Mouse (Mus musculus) A20 (cell line): ENCODE results near the gene Klf1.

Experiments
- DNase-seq: peaks from one replicate; pipeline ENCODE4 v3.0.0-alpha.2; 2011; ENCODE audit warnings: low read depth, low spot score

Gene Klf1

DNA sequence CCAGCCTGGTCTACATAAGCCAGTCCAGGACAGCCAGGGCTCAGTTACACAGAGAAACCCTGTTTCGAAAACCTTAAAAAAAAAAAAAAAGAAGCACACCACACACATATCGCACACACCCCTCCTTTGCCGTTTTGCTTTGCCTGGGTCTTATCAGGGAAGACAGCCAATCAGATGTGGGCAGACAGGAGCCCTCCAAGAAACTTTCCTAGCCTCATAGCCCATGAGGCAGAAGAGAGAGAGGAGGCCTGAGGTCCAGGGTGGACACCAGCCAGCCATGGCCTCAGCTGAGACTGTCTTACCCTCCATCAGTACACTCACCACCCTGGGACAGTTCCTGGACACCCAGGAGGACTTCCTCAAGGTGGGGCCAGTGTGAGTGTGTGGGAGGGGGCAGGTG is at the start of gene Klf1:
Gene Klf1 (plus strand): TSS at position 177 of the 400 bp plus-strand sequence.
- no peak for DNase-seq

DNA sequence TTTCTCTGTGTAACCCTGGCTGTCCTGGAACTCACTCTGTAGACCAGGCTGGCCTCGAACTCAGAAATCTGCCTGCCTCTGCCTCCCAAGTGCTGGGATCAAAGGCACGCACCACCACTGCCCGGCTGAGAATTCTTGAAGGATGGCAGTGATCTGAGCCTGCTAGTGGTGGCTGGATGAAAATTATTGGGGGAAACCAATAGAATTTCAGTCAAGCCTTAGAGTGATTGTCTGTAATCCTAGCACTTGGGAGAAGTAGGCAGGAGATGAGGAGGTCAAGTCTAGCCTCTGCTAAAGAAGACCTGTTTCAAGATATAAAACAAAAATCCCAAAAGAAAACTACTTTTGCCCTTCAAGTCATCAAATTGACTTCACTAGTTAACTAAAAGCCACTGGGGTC is 45.3 kb upstream of the Klf1 start:
- no peak for DNase-seq

DNA sequence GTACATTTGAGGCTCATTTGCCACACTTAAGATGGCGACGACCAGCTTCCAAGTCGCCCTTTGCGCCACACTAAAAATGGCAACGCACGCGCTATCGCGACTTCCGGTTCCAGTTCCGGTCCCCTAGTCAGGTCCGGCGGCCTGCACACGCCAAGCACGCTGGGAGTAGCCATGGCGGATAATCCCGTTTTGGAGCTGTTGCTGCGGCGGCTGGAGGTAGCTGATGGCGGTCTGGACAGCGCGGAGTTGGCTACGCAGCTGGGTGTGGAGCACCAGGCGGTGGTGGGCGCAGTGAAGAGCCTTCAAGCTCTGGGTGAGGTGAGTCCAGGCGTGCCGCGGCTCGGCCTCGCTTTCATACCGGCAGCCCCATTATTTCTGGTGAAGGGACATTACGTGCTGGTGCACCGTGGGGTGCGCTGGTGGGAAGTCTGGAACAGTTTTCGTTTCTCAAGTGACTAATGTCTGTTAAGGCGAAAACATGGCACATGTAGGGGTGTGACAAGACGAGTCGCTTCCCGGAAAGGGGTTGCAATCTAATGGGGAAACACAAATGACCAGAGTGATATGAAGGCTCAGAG is 44.8 kb upstream of the Klf1 start, which contains the start of gene Farsa:
Gene Farsa (plus strand): TSS at position 126 of the 578 bp plus-strand sequence.
- DNase-seq: peak; percentile 95

DNA sequence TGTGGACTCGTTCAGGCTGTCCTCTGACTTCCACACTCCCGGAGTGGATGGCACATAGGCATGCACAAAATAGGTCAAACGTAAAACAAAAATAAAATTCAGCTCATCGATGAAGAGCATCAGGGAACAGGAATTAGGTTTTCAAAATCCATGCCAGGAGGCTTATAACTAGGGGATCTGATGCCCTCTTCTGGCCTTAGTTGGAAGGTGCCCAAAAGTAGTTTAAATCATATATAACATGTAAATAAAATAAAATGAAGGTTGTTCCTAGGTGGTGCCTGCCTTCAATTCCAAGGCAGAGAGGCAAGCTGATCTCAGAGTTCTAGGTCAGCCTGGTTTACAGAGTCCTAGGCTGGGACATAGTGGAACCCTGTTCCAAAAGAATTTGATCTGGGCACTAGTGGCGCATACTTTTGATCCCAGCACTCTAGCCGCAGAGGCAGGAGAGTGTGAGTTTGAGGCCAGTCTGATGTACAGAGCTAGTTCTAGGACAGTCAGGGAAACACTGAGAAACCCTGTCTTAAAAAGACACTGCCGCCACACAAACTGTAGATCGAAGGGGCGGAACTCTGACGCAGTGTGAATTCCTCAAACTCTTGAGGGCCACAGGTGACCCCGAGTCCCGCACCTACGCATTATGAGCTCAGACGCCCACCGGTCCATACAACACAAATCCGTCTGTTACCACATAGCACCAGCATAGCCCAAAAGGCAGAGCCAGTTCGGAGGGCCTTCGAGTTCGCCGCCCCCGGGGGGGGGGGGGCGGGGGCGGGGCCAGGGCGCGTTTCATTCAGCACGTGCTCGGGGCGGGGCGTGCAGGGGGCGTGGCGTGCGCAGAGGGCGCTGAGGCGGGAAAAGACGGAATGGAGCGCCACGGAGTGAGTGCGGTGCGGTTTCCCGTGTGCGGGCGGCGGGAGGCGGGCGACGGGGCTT is 30.1 kb upstream of the Klf1 start, which contains the start of gene Syce2:
Gene Syce2 (plus strand): TSS at position 736 of the 933 bp plus-strand sequence.
- peak; percentile 90 for DNase-seq

DNA sequence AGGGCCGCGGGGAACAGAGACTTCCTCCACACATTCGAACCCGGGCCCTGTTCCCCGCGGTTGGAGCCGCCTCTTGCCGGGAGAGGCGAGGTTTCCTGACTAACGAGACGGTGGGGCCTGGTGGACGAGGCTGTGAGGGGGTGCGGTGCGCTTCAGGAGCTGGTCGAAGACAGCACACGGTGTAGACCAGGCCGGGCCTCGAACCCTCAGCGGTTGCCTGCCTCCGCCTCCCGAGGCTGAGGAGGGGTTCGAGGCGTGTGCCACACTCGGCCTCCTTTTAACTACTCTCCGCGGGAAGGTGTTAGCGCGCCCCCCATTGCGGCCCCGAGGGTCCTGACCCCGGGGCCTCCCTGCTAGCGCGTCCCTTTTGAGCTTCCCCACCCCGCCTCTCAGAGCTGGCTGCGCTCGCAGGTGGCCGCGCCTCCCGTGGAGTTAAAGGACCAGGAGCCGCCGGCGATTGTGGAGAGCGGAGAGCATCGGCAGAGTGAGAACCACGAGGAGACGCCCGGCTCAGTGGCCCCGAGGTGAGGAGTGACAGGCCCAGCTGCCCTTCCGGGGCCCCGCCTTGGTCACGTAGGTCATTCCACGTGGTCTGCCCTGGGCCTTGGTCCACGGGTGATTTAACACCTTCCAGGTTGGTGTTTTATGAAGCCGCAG is 29.3 kb upstream of the Klf1 start:
- no peak for DNase-seq

DNA sequence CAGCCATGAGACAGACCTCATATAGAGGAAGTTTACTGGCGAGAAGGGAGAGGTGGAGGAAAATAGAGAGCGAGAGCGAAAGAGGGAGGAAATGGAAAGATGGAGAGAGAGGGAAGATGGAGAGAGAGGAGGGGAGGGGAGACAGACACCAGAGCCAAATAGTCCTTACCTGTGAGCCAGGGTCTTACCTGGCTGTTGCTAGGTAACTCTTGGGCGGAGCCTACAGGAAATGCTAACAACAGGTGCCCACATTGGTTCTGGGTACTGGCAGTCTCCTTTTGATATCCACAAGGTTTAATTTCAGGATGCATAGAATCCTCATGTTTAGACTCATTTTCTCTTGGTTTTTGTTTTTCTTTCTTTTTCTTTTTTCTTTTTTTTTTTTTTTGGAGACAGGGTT is 28.7 kb upstream of the Klf1 start:
- DNase-seq: peak; percentile 14

DNA sequence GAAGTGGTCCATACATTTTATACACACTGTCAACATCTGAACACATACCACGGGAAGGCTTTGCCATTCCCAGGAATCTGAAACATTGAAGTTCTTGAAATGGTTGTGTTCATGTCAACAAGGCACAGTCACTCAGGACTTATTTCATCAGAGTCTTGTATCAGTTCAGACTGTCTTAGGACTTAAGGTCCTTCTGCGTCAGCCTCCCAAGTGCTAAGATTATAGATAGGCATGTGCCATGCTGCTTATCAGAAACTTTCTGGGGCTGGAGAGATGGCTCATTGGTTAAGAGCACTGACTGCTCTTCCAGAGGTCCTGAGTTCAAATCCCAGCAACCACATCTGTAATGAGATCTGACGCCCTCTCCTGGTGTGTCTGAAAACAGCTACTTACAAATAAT is 27.4 kb upstream of the Klf1 start:
- DNase-seq: no peak

DNA sequence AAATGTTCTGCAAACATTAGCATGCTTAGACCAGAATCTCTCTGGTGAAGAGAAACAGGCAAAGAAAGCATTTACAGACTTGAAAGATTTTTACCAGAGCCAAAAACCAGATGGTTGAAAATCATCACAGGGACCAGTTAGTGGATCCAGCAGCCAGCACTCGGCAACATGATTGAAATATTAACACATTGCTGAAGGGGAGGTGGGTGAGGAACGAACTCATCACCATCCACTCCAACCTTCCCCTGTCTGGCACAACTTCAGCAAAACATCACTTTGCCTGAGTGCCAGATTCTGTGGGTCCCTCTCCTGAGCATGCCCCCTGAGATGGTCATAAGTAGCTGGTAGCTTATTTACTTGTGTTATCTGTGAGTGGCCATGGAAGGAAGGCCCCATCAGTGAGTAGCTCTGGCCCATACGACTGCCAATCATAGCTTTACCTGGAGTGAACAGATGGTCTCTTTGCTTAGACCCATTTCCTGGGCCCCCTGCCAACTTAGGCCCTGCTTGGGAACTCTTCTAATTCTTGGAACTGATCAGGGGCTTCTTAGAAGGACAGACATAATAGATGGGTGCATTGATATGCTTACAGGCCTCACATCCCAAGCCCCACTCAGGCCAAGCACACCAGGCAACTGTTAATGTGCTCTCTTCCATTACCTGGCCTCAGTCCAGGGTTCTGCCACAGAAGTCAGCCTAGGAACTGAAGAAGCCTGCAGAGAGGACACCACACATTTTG is 24.3 kb upstream of the Klf1 start:
- DNase-seq: no peak

DNA sequence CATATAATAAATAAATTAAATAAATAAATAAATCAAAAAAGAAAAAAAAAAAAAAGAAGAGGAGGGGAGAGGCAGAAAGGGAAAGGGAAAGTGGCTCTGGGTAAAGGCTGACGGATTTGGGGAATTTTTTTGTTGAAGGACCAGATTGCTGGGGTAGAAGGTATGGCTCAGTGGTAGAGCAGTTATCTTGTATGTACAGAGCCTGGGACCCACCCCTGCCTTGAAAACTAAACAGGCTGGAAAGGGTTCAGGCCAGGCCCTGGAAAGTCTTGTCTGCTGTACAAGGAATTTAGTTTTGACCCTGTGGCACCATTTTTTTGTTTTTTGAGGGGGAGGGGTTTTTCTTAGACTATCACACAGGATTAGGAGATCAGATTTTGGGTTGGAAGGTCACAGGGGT is 22.8 kb upstream of the Klf1 start:
- no peak for DNase-seq

DNA sequence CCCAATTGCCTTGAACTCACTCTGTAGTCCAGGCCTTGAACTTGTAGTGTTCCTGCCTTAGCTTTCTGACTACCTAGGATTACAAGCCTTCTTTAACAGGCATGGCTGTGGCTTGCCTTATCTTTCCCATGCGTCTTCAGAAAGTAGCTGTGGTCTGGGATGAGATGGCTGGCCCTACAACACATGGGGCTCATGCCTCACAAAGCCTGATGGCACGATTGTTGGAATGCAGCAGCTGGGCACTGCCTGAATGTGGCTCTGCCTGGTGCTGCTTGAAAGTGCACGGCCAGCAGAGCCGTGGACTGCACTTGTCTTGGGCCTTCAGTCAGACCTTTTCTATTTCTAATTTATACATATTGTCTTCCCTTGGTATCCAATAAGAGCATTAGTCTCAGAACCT is 17.0 kb upstream of the Klf1 start:
- DNase-seq: no peak

DNA sequence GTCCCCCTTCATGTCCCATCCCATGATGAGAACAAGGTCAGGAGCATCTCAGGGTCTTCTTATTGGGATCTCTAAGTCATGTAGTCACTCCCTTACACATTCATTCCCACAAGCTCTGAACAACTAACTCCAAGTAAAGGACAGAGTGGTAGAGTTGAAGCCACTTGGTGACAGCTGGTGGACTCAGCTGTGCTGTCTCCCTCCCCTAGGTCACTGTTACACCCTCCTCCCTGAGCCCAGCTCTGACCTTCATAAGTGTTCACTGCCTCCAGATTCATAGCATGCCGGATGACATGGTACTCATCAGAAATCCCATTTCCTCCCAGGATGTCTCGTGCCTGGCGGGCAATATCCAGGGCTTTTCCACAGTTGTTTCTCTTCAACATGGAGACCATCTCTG is 13.4 kb upstream of the Klf1 start:
- DNase-seq: no peak

DNA sequence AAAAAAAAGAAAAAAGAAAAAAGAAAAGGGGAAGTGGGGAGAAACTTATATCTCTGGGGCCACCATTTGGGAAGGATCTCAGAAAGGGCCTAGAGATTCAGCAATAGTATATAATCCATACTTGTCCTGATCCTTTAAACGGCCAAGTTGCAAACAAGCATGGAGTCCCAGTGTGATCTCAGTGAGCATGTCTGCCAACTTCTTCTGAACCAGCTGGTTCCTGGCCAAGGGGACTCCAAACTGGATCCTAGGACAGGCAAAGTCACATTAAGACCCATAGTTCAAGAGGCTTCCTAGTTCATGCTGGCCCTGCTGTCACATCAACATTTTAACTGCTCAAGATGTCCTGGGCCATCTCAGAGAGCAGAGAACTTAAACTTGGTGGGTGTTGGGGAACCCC is 12.6 kb upstream of the Klf1 start:
- DNase-seq: no peak

DNA sequence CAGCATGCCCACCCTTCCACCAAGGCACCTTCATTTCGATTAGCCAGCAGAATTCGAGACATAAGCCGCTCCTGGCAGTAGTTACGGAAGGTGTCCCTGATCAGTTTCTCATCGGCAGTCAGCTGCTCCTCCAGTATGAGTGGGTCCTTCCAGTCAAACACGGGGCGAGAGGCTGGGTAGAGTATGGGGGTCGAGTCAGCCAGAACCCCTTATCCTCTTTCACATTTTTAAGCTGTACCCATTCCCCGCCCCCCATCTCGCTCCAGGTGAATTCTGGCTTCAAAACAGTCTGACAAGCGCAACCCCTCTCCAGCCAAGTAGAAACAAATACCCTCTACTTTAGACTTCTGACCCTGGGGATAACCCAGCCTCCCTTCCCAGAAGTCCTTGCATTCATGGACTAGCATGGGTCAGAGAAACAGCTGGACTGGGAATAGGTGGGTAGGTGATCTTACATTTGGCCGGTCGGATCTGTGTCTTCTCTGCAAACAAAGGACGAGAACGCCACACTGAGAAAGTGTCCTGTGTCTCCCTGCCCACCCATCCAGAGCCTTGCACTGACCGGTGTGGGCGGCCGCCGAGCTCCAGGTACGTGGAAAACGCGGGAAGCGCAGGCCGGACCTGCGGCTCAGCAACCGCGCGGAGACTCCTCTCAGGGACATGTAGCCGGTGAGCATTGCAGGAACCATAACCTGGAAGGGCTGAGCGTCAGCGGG is 8.6 kb upstream of the Klf1 start:
- no peak for DNase-seq

DNA sequence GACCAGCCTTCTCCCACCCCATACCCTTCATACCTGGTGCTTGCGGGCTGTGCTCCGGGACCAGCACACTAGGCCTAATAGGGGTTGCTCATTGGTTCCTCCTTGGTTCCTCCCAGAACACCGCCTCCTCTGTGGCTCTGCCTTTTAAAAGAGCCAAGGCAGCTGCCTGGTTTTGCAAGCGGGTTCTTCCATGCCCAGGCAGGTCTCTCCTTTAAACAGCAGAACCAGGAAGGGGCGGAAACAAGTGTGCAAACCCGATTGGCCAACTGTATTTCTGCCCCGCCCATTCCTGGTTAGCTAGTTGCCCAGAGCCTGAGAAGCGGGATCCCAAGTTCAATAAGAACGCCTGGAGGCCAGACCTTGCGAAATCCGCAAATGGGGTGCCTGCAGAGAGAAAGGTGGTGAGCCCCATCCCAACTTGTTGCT is 8.0 kb upstream of the Klf1 start, which contains the start of gene Gcdh:
Gene Gcdh (minus strand): TSS at position 213 of the 426 bp plus-strand sequence.
- peak; percentile 92 for DNase-seq

DNA sequence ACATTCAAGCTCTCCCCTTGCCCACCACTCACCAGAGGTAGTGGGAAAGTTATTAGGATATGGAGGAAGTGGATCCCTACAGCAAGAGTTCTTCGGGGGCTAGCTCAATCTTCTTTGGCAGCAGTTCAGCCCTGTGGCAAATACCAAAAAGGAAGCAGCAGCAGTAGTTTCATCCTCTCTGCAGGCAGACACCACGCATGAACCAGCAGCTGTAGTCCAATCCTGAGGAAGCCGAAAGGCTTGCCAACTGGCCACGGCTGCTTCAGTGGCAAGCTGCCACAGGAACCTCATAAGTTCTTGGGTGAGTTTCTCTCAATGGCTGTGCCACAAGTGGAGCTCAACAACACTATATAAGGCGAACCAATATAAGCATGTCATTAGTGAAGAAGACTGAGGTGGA is 5.8 kb upstream of the Klf1 start:
- DNase-seq: no peak

DNA sequence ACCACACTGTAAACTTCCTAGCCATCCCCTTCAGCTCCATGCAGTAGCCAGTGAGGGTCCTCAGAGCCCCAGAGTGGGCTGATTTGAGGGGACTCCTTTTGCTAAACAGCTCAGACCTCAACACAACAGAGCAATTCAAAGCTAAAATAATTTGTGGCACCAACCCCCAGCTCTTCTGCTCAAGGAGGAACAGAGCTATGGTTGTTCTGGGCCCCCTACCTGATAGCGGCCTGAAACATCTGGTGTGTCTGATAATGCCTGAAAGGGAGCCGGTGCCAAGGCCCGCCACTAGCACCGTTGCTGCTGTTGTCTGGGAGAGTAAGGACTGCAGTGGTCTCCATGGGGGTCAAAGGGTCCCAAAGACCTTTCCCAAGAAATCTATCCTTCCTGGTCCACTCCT is 657 bp upstream of the Klf1 start:
- DNase-seq: no peak

DNA sequence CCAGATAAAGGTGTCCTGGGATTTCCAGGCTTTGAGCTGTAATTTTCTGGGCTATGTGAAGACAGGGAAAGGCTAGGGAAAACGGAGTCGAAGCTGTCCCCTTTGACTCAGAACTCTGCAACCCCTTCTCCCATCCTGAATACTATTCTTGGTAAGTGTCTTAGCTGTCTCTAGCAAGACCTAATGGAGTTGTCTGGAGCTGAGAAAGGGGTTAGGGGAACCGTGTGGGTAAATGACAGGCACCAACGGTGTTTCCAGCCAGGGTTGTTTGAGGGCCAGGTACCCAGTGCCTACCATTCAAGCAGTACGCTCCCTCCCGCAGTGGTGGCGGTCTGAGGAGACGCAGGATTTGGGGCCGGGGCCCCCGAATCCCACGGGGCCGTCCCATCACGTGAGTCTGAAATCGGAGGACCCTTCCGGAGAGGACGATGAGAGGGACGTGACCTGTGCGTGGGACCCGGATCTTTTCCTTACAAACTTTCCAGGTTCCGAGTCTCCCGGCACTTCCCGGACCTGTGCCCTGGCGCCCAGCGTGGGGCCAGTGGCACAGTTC is 715 bp downstream of the Klf1 start:
- DNase-seq: no peak

DNA sequence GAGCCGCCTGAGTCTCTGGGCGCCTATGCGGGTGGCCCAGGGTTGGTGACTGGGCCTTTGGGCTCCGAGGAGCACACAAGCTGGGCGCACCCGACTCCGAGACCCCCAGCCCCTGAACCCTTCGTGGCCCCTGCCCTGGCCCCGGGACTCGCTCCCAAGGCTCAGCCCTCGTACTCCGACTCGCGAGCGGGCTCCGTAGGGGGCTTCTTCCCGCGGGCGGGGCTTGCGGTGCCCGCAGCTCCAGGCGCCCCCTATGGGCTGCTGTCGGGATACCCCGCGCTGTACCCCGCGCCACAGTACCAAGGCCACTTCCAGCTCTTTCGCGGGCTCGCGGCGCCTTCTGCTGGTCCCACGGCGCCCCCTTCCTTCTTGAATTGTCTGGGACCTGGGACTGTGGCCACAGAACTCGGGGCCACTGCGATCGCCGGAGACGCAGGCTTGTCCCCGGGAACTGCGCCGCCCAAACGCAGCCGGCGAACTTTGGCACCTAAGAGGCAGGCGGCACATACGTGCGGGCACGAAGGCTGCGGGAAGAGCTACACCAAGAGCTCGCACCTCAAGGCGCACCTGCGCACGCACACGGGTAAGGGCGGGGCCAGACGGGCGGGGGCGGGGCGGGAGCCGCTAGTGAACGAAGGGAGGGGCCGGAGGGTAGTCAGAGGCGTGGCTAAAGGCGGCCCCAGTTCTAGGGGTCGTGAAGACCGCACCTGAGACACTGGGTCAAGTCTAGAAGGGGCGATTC is 1.4 kb downstream of the Klf1 start:
- DNase-seq: peak; percentile 97

DNA sequence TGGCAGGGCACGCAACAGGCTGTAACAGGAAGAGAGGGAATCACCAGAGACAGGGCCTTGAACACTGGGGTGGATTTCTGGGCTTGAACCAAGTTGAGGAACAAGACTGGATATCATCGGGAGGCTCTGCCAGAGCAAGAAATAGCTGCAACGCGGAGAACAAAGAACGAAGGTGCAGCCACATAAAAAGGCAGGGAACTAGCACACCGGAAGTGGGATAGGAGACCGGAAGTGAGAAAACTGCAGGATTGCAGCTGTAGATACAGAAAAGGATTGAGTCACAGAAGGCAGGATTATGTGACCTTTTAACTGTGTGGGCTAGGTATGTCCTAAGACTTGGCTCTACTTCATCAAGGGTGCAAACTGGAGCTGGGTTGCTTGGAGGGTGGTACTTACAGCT is 2.6 kb downstream of the Klf1 start:
- no peak for DNase-seq

DNA sequence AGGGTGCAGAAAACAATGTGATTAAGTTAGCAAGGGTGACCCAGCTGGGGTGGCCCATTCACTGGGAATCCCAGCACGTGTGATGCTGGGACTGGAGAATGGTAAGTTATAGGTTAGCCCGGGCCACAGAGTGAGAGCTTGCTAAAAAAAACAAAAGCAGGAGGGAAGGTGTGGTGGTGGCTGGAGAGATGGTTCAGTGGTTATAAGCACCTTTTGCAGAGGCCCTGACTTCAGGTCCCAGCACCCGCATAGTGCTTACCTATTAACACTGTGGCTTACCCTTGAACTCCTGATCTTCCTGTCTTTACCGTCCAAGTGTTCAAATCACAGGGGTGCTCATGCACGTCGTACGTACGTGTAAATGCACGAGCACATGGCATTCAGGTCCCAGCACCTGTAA is 5.3 kb downstream of the Klf1 start:
- no peak for DNase-seq
